In the genomic region with DNA sequence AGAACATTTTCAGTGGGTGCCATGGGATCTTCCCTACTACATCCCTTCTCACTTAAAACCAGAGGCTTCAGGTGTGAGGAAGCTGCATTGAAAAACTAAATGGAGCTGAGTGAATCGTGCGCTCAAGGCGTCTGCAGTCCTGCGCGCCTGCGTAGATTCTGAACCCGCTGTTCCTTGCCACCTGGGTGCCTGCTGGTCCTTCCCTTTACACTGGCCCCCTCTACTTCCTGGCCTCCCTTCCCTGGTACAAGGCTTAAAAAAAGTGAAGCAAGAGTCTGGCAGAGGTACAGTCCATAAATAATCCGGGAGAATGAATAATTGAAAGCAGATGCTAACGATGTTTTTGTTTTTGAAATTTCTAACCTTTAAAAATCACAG, we compare ENCODE assay signal across 8 mouse cellular contexts. TPM values are rescaled to one million over a fixed set of nuclear protein-coding genes. Genes with fewer than 3 reads are reported as not detected.
DNase-seq lines count a peak whose midpoint lies in the region; ATAC-seq and TF ChIP-seq lines count a peak whose summit lies in the region.

No protein-coding gene starts in this region.

- no peak for TF ChIP-seq CTCF in liver, adult 2 months (IDR thresholded peaks at IDR 0.05; ENCODE audit: low read depth, low read length)

- 16% methylated on average over 9 of the region's 9 CpGs for WGBS in liver, adult 2 months
- WGBS in embryonic facial prominence, embryonic 14.5 days = 5% methylated on average over 9 of the region's 9 CpGs
- WGBS in intestine, embryonic 15.5 days = 9% methylated on average over 9 of the region's 9 CpGs
- WGBS in neural tube, embryonic 13.5 days = 7% methylated on average over 9 of the region's 9 CpGs

- no peaks in the 10 kb centered on the region for H3K36me3 ChIP-seq in liver, adult 2 months (ENCODE audit: control insufficient read depth, insufficient read depth, low read length)
- H3K36me3 ChIP-seq in embryonic facial prominence, embryonic 14.5 days (ENCODE audit: control insufficient read depth, insufficient read depth, low read length) = no peaks in the 10 kb centered on the region
- H3K36me3 ChIP-seq in intestine, embryonic 15.5 days = no peaks in the 10 kb centered on the region
- no peaks in the 10 kb centered on the region for H3K36me3 ChIP-seq in neural tube, embryonic 13.5 days

- no peaks in the 10 kb centered on the region for H3K4me1 ChIP-seq in liver, adult 2 months (ENCODE audit: control insufficient read depth, insufficient read depth, low read length)
- H3K4me1 ChIP-seq in embryonic facial prominence, embryonic 14.5 days (ENCODE audit: control insufficient read depth, insufficient read depth, low read length) = peaks cover 18% of the 10 kb centered on the region; the same call in 1 of the 2 replicates
- H3K4me1 ChIP-seq in intestine, embryonic 15.5 days (replicated peaks) = peaks cover 15% of the 10 kb centered on the region
- H3K4me1 ChIP-seq in neural tube, embryonic 13.5 days (replicated peaks) = peaks cover 20% of the 10 kb centered on the region

- peak overlapping the region; percentile 79 for H3K4me2 ChIP-seq in embryonic facial prominence, embryonic 14.5 days (ENCODE audit: low read depth, low read length)
- peak overlapping the region; percentile 89 for H3K4me2 ChIP-seq in intestine, embryonic 15.5 days (replicated peaks)
- peak overlapping the region; percentile 72 for H3K4me2 ChIP-seq in neural tube, embryonic 13.5 days

- H3K79me2 ChIP-seq in liver, adult 2 months (ENCODE audit: control insufficient read depth, insufficient read depth, low read length) = peaks cover 3% of the 10 kb centered on the region; the same call in 1 of the 2 replicates

- H3K27ac ChIP-seq in liver, adult 2 months (replicated peaks; ENCODE audit: insufficient read depth, low read depth, low read length) = peak overlapping the region; percentile 85
- H3K27ac ChIP-seq in embryonic facial prominence, embryonic 14.5 days (replicated peaks; ENCODE audit: low read depth, low read length) = no peak overlapping the region; the same call in 1 of the 2 replicates
- H3K27ac ChIP-seq in intestine, embryonic 15.5 days = peak overlapping the region; percentile 62; the same call in 1 of the 2 replicates
- H3K27ac ChIP-seq in neural tube, embryonic 13.5 days (replicated peaks) = peak overlapping the region; percentile 97

- peak overlapping the region; percentile 34 for H3K4me3 ChIP-seq in liver, adult 2 months (ENCODE audit: insufficient read depth, low read depth, low read length)
- H3K4me3 ChIP-seq in embryonic facial prominence, embryonic 14.5 days (ENCODE audit: low read depth, low read length) = peak overlapping the region; percentile 44
- peak overlapping the region; percentile 47 for H3K4me3 ChIP-seq in intestine, embryonic 15.5 days (replicated peaks)
- peak overlapping the region; percentile 54 for H3K4me3 ChIP-seq in neural tube, embryonic 13.5 days

- no peak for DNase-seq in liver, adult 2 months (ENCODE audit: extremely low read depth, low read depth, low spot score)
- no peak for DNase-seq in liver
- DNase-seq in embryonic facial prominence, embryonic 14.5 days (ENCODE audit: low spot score) = peak; percentile 35
- no peak for DNase-seq in kidney, postnatal 14 days
- no peak for DNase-seq in spleen, postnatal 14 days (ENCODE audit: low spot score in 2 of 2)
- DNase-seq in retina, postnatal 1 day = no peak

- TF ChIP-seq POLR2A in liver, adult 2 months (IDR thresholded peaks at IDR 0.05; ENCODE audit: extremely low read depth, insufficient read depth, low read length) = no peak

- no peaks in the 10 kb centered on the region for H3K9me3 ChIP-seq in embryonic facial prominence, embryonic 14.5 days (ENCODE audit: control insufficient read depth, low read length)
- no peaks in the 10 kb centered on the region for H3K9me3 ChIP-seq in intestine, embryonic 15.5 days
- no peaks in the 10 kb centered on the region for H3K9me3 ChIP-seq in neural tube, embryonic 13.5 days

- H3K9ac ChIP-seq in liver, adult 2 months (ENCODE audit: low read depth, low read length) = peak overlapping the region; percentile 78
- peak overlapping the region; percentile 32; the same call in 1 of the 2 replicates for H3K9ac ChIP-seq in embryonic facial prominence, embryonic 14.5 days (ENCODE audit: low read depth, low read length)
- H3K9ac ChIP-seq in intestine, embryonic 15.5 days = peak overlapping the region; percentile 50; the same call in 1 of the 2 replicates
- peak overlapping the region; percentile 87 for H3K9ac ChIP-seq in neural tube, embryonic 13.5 days

- peak; percentile 41 for ATAC-seq in embryonic facial prominence, embryonic 14.5 days (ENCODE audit: low read depth)
- peak; percentile 46 for ATAC-seq in intestine, embryonic 15.5 days
- peak; percentile 30; the same call in 1 of the 2 replicates for ATAC-seq in neural tube, embryonic 13.5 days (ENCODE audit: low read depth)

- no peaks in the 10 kb centered on the region for H3K27me3 ChIP-seq in liver, adult 2 months (ENCODE audit: control insufficient read depth, insufficient read depth, low read length)
- peaks cover 47% of the 10 kb centered on the region for H3K27me3 ChIP-seq in embryonic facial prominence, embryonic 14.5 days (replicated peaks; ENCODE audit: control insufficient read depth, insufficient read depth, low read length)
- peaks cover 23% of the 10 kb centered on the region for H3K27me3 ChIP-seq in intestine, embryonic 15.5 days (replicated peaks)
- H3K27me3 ChIP-seq in neural tube, embryonic 13.5 days = peaks cover 45% of the 10 kb centered on the region

RNA-seq across cellular contexts. Expression of gene Nrn1, which starts 1.7 kb away (rescaled TPM):
- 219 and 292 TPM in 2 replicates for total RNA-seq in liver, adult 2 months (2014; rRNA removed)
- 213 and 233 TPM in 2 replicates for polyA plus RNA-seq in liver, adult 2 months (2012; rRNA removed)
- polyA plus RNA-seq in embryonic facial prominence, embryonic 14.5 days (2014; fragmentation: Nextera tagmentation; extraction: Ambion mirVana) = 9.4 and 12.0 TPM in 2 replicates
- polyA plus RNA-seq in intestine, embryonic 15.5 days (2015; fragmentation: Nextera tagmentation; extraction: Ambion mirVana) = 49.6 and 55.1 TPM in 2 replicates
- polyA plus RNA-seq in neural tube, embryonic 13.5 days (2015; fragmentation: Nextera tagmentation; extraction: Ambion mirVana) = 74.3 and 74.7 TPM in 2 replicates

Comparison
In these comparisons a context has a peak if more than half of its experiments do, and no peak if none do; other contexts are left out.
1. H3K9ac ChIP-seq: peak in every context shown above with its lines; median percentile 87 in neural tube, embryonic 13.5 days; 78 in liver, adult 2 months; 50 in intestine, embryonic 15.5 days; 32 in embryonic facial prominence, embryonic 14.5 days.